Mouse (Mus musculus) cerebellum, adult 2 months (tissue): ENCODE results near the gene Smarcc2.
A peak's percentile ranks its signal among the peaks of the same experiment; 100 is the strongest.

Source experiments
- CTCF ChIP-seq: fragments of 200-500 bp; IDR thresholded peaks from 2 replicates; pipeline ENCODE4 v1.5.1; 2011; ENCODE audit warnings: low read depth, mild to moderate bottlenecking, control low read depth, low read length, moderate library complexity, borderline replicate concordance; ENCODE audit not compliant: insufficient read depth
- POLR2A ChIP-seq: fragments of 200-500 bp; IDR thresholded peaks from 2 replicates; pipeline ENCODE4 v1.6.1; 2011; ENCODE audit warnings: low read length, control low read depth, borderline replicate concordance; ENCODE audit not compliant: insufficient read depth

- peak; percentile 11; the same call in 1 of the 2 replicates for TF ChIP-seq CTCF
- TF ChIP-seq POLR2A, result peak; percentile 53
Observed at GRCm38 (mm10) chr10:128458719-128459408, at the start of gene Smarcc2.
